Comparison of ENCODE assay signal across 37 mouse cellular contexts in the genomic region with DNA sequence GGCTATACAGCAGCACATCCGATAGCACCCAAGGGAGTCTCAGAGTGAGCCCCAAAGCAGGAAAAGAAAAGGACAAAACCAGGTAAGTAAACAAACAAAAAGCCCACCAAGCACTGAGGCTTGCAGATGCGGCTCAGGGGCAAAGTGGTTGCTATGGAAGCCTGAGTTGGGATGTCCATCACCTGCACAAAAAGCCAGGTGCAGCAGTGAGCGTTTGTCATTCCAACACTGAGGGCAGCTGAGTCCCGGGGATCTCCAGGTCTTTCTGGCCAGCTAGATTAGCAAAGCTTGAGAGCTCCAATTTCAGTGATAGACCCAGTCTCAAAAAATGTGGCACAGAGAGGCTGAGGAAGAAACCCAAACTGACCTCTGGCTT. TPM values are rescaled to one million over a fixed set of nuclear protein-coding genes. Genes with fewer than 3 reads are reported as not detected.
"Had no signal": no experiment of that assay in that cellular context is flagged by ENCODE, and none has a peak within 500 bp of the region (broad histone marks: within the 10 kb centered on the region; RNA-seq: fewer than 3 reads in every experiment).

No protein-coding gene starts in this region.

- H3K4me3 ChIP-seq: heart, embryonic 12.5 days; hindbrain, embryonic 13.5 days; hindbrain, embryonic 15.5 days; kidney, embryonic 15.5 days; limb, embryonic 13.5 days; limb, embryonic 15.5 days had no signal

- ATAC-seq: forebrain, postnatal 0 days; hindbrain, postnatal 0 days; intestine, embryonic 16.5 days had no signal

- H3K27me3 ChIP-seq: heart, embryonic 12.5 days; hindbrain, embryonic 13.5 days; hindbrain, embryonic 15.5 days; kidney, embryonic 15.5 days; limb, embryonic 13.5 days; limb, embryonic 15.5 days had no signal

- H3K27ac ChIP-seq: hindbrain, embryonic 13.5 days; hindbrain, embryonic 15.5 days; hindbrain, postnatal 0 days; kidney, embryonic 15.5 days; kidney, postnatal 0 days; limb, embryonic 13.5 days; limb, embryonic 15.5 days had no signal

- H3K36me3 ChIP-seq: hindbrain, embryonic 13.5 days; hindbrain, embryonic 15.5 days; kidney, embryonic 15.5 days; limb, embryonic 13.5 days; limb, embryonic 15.5 days had no signal

- DNase-seq: forebrain, postnatal 0 days; gastrocnemius, postnatal 14 days; gastrocnemius, postnatal 36 days; heart, adult 18-20 months; heart, postnatal 36 days; kidney, adult 11 months; kidney, adult 2 months; kidney, adult 9 months; kidney, postnatal 14 days; kidney, postnatal 36 days; layer of hippocampus, adult 9-11 months; layer of hippocampus, postnatal 36 days; left cerebral cortex, postnatal 4 days had no signal

- H3K4me1 ChIP-seq: kidney, embryonic 15.5 days; limb, embryonic 15.5 days had no signal

- H3K4me2 ChIP-seq: heart, embryonic 12.5 days; hindbrain, embryonic 13.5 days; hindbrain, embryonic 15.5 days; kidney, embryonic 15.5 days; limb, embryonic 13.5 days; limb, embryonic 15.5 days had no signal

- H3K9ac ChIP-seq: forebrain, postnatal 0 days; heart, embryonic 12.5 days; hindbrain, embryonic 13.5 days; hindbrain, embryonic 15.5 days; kidney, embryonic 15.5 days; limb, embryonic 13.5 days; limb, embryonic 15.5 days had no signal

- H3K9me3 ChIP-seq: heart, embryonic 12.5 days; hindbrain, embryonic 13.5 days; hindbrain, embryonic 15.5 days; kidney, embryonic 15.5 days; limb, embryonic 15.5 days had no signal

RNA-seq across cellular contexts. Expression of a gene that starts 8.8 kb away (rescaled TPM):
- polyA plus RNA-seq: intestine, embryonic 14.5 days had no signal

RNA-seq across cellular contexts. Expression of a gene that starts 59.9 kb away (rescaled TPM):
- total RNA-seq: forebrain, postnatal 0 days; gastrocnemius, postnatal 14 days; heart, adult 18-20 months; heart, postnatal 10 days; heart, postnatal 36 days; hematopoietic stem cell, adult 5-6 weeks; hindbrain, postnatal 0 days; layer of hippocampus, adult 18-20 months; layer of hippocampus, adult 8-10 months; layer of hippocampus, postnatal 14 days; layer of hippocampus, postnatal 36 days; left cerebral cortex, adult 18-20 months; left cerebral cortex, adult 8-10 months; left cerebral cortex, postnatal 10 days; left cerebral cortex, postnatal 25 days; left cerebral cortex, postnatal 4 days had no signal
- polyA plus RNA-seq: forebrain, postnatal 0 days; heart, embryonic 12.5 days; heart, embryonic 14.5 days; heart, embryonic 16.5 days; hindbrain, embryonic 11.5 days; hindbrain, embryonic 13.5 days; hindbrain, embryonic 15.5 days; hindbrain, postnatal 0 days; intestine, embryonic 14.5 days; intestine, embryonic 16.5 days; kidney, embryonic 15.5 days; kidney, postnatal 0 days; large intestine, adult 2 months; limb, embryonic 11.5 days; limb, embryonic 13.5 days; limb, embryonic 15.5 days had no signal
